8 mouse cellular contexts compared by ENCODE assay signal in genomic region chr11:49869762-49870161, GRCm38 (mm10). TPM values are rescaled to one million over a fixed set of nuclear protein-coding genes. Genes with fewer than 3 reads are reported as not detected.
DNase-seq lines count a peak whose midpoint lies in the region; ATAC-seq and TF ChIP-seq lines count a peak whose summit lies in the region.

No protein-coding gene starts in this region.

- DNase-seq in forebrain, embryonic 11.5 days (ENCODE audit: low spot score) = peak; percentile 65
- DNase-seq in forebrain, embryonic 10.5 days (ENCODE audit: extremely low spot score, low spot score) = no peak
- peak; percentile 71 for DNase-seq in 416B (ENCODE audit: low read depth)
- peak; percentile 76 for DNase-seq in adrenal gland, postnatal 14 days
- DNase-seq in embryonic facial prominence, embryonic 14.5 days (ENCODE audit: low spot score) = peak; percentile 52
- DNase-seq in lung, postnatal 4 days = peak; percentile 27 to 69
- peak; percentile 34 to 46 for DNase-seq in spleen, adult 2 months (ENCODE audit: low read depth in 1 of 2, low spot score in 2 of 2)

- H3K4me2 ChIP-seq in forebrain, embryonic 11.5 days (ENCODE audit: low read depth, low read length, severe bottlenecking) = no peak overlapping the region
- H3K4me2 ChIP-seq in embryonic facial prominence, embryonic 14.5 days (ENCODE audit: low read depth, low read length) = no peak overlapping the region
- H3K4me2 ChIP-seq in intestine, postnatal 0 days (replicated peaks; ENCODE audit: low read depth) = no peak overlapping the region

- no peaks in the 10 kb centered on the region for H3K9me3 ChIP-seq in forebrain, embryonic 11.5 days (ENCODE audit: control insufficient read depth, low read length)
- no peaks in the 10 kb centered on the region for H3K9me3 ChIP-seq in forebrain, embryonic 10.5 days
- no peaks in the 10 kb centered on the region for H3K9me3 ChIP-seq in embryonic facial prominence, embryonic 14.5 days (ENCODE audit: control insufficient read depth, low read length)
- H3K9me3 ChIP-seq in intestine, postnatal 0 days (ENCODE audit: control insufficient read depth) = no peaks in the 10 kb centered on the region

- no peak overlapping the region for H3K27ac ChIP-seq in forebrain, embryonic 11.5 days (ENCODE audit: low read depth, low read length)
- H3K27ac ChIP-seq in forebrain, embryonic 10.5 days = no peak overlapping the region
- no peak overlapping the region for H3K27ac ChIP-seq in embryonic facial prominence, embryonic 14.5 days (replicated peaks; ENCODE audit: low read depth, low read length)
- no peak overlapping the region for H3K27ac ChIP-seq in intestine, postnatal 0 days (ENCODE audit: low read depth, low read length)
- no peak overlapping the region for H3K27ac ChIP-seq in spleen, adult 2 months (ENCODE audit: insufficient read depth, low read length)

- TF ChIP-seq POLR2A in spleen, adult 2 months (IDR thresholded peaks at IDR 0.05; ENCODE audit: low read depth, low read length) = no peak

- no peak; the same call in 1 of the 2 replicates for ATAC-seq in forebrain, embryonic 11.5 days (replicated peaks; ENCODE audit: low FRiP score)
- ATAC-seq in embryonic facial prominence, embryonic 14.5 days (ENCODE audit: low read depth) = peak; percentile 44; the same call in 1 of the 2 replicates
- ATAC-seq in intestine, postnatal 0 days = no peak

- no peak overlapping the region for H3K4me3 ChIP-seq in forebrain, embryonic 11.5 days (ENCODE audit: low read depth, low read length)
- no peak overlapping the region for H3K4me3 ChIP-seq in forebrain, embryonic 10.5 days
- H3K4me3 ChIP-seq in embryonic facial prominence, embryonic 14.5 days (ENCODE audit: low read depth, low read length) = no peak overlapping the region
- H3K4me3 ChIP-seq in intestine, postnatal 0 days (ENCODE audit: low read depth, low read length) = no peak overlapping the region
- H3K4me3 ChIP-seq in spleen, adult 2 months (ENCODE audit: extremely low read depth, insufficient read depth, insufficient read length) = no peak overlapping the region

- no peaks in the 10 kb centered on the region for H3K4me1 ChIP-seq in forebrain, embryonic 11.5 days (replicated peaks; ENCODE audit: control insufficient read depth, insufficient read depth, low read length)
- no peaks in the 10 kb centered on the region for H3K4me1 ChIP-seq in forebrain, embryonic 10.5 days
- H3K4me1 ChIP-seq in embryonic facial prominence, embryonic 14.5 days (ENCODE audit: control insufficient read depth, insufficient read depth, low read length) = no peaks in the 10 kb centered on the region
- no peaks in the 10 kb centered on the region for H3K4me1 ChIP-seq in intestine, postnatal 0 days (replicated peaks; ENCODE audit: control insufficient read depth, insufficient read depth, low read length)
- no peaks in the 10 kb centered on the region for H3K4me1 ChIP-seq in spleen, adult 2 months (ENCODE audit: control insufficient read depth, insufficient read depth, insufficient read length)

- H3K27me3 ChIP-seq in forebrain, embryonic 11.5 days (ENCODE audit: control insufficient read depth, insufficient read depth, low read length) = no peaks in the 10 kb centered on the region
- no peaks in the 10 kb centered on the region for H3K27me3 ChIP-seq in forebrain, embryonic 10.5 days (ENCODE audit: poor library complexity, severe bottlenecking)
- H3K27me3 ChIP-seq in embryonic facial prominence, embryonic 14.5 days (replicated peaks; ENCODE audit: control insufficient read depth, insufficient read depth, low read length) = no peaks in the 10 kb centered on the region
- no peaks in the 10 kb centered on the region for H3K27me3 ChIP-seq in intestine, postnatal 0 days (replicated peaks; ENCODE audit: control insufficient read depth, insufficient read depth, low read length)
- H3K27me3 ChIP-seq in spleen, adult 2 months (ENCODE audit: control insufficient read depth, insufficient read depth, low read length) = no peaks in the 10 kb centered on the region

- no peak overlapping the region for H3K9ac ChIP-seq in forebrain, embryonic 11.5 days (ENCODE audit: low read length)
- H3K9ac ChIP-seq in embryonic facial prominence, embryonic 14.5 days (ENCODE audit: low read depth, low read length) = no peak overlapping the region
- H3K9ac ChIP-seq in intestine, postnatal 0 days (ENCODE audit: low read depth, low read length) = no peak overlapping the region

- TF ChIP-seq CTCF in intestine, postnatal 0 days (IDR thresholded peaks at IDR 0.05; ENCODE audit: low read depth) = peak; percentile 83
- peak; percentile 66; the same call in 1 of the 2 replicates for TF ChIP-seq CTCF in spleen, adult 2 months (IDR thresholded peaks at IDR 0.05; ENCODE audit: extremely low read depth, insufficient read depth, insufficient read length, insufficient replicate concordance)

- no peaks in the 10 kb centered on the region for H3K36me3 ChIP-seq in forebrain, embryonic 11.5 days (ENCODE audit: control insufficient read depth, insufficient read depth, low read length)
- peaks cover 50% of the 10 kb centered on the region for H3K36me3 ChIP-seq in forebrain, embryonic 10.5 days (replicated peaks)
- peaks cover 41% of the 10 kb centered on the region for H3K36me3 ChIP-seq in embryonic facial prominence, embryonic 14.5 days (ENCODE audit: control insufficient read depth, insufficient read depth, low read length)
- H3K36me3 ChIP-seq in intestine, postnatal 0 days (ENCODE audit: control insufficient read depth, insufficient read depth) = peaks cover 43% of the 10 kb centered on the region
- peaks cover 14% of the 10 kb centered on the region for H3K36me3 ChIP-seq in spleen, adult 2 months (ENCODE audit: control insufficient read depth, insufficient read depth, low read length)

RNA-seq across cellular contexts. Expression of gene Mapk9, which starts 23.2 kb away (rescaled TPM):
- 41.4 and 42.9 TPM in 2 replicates for polyA plus RNA-seq in forebrain, embryonic 11.5 days (2014; fragmentation: Nextera tagmentation; extraction: Ambion mirVana)
- polyA plus RNA-seq in forebrain, embryonic 10.5 days (2016; fragmentation: Nextera tagmentation; extraction: Ambion mirVana) = 21.8 and 23.8 TPM in 2 replicates
- 59.6 and 61.1 TPM in 2 replicates for total RNA-seq in adrenal gland, postnatal 14 days (2021)
- 41.7 and 43.0 TPM in 2 replicates for polyA plus RNA-seq in embryonic facial prominence, embryonic 14.5 days (2014; fragmentation: Nextera tagmentation; extraction: Ambion mirVana)
- 21.7 and 22.0 TPM in 2 replicates for polyA plus RNA-seq in intestine, postnatal 0 days (2015; fragmentation: Nextera tagmentation; extraction: Ambion mirVana)
- polyA plus RNA-seq in spleen, adult 2 months (2012; rRNA removed) = 11.9 and 12.1 TPM in 2 replicates

RNA-seq across cellular contexts. Expression of gene Rasgef1c, which starts 31.9 kb away (rescaled TPM):
- 1.2 and 1.6 TPM in 2 replicates for polyA plus RNA-seq in forebrain, embryonic 11.5 days (2014; fragmentation: Nextera tagmentation; extraction: Ambion mirVana)
- 0.29 and 0.33 TPM in 2 replicates for polyA plus RNA-seq in forebrain, embryonic 10.5 days (2016; fragmentation: Nextera tagmentation; extraction: Ambion mirVana)
- 1.3 and 1.5 TPM in 2 replicates for total RNA-seq in adrenal gland, postnatal 14 days (2021)
- polyA plus RNA-seq in embryonic facial prominence, embryonic 14.5 days (2014; fragmentation: Nextera tagmentation; extraction: Ambion mirVana) = 1.1 and 1.4 TPM in 2 replicates
- 0.44 and 0.78 TPM in 2 replicates for polyA plus RNA-seq in intestine, postnatal 0 days (2015; fragmentation: Nextera tagmentation; extraction: Ambion mirVana)
- polyA plus RNA-seq in spleen, adult 2 months (2012; rRNA removed) = 0.25 and 0.42 TPM in 2 replicates
